Mouse (Mus musculus) forebrain, embryonic 11.5 days (tissue): ENCODE results near the gene Kcnh1. TPM values are rescaled to one million over a fixed set of nuclear protein-coding genes. Genes with fewer than 3 reads are reported as not detected.
A peak's percentile ranks its signal among the peaks of the same experiment; 100 is the strongest.

Experiments
- ATAC-seq: fragments of 200-750 bp; cut with Nextera tagmentation; replicated peaks from 2 replicates; pipeline ENCODE4 v1.8.0; 2017; ENCODE audit warnings: moderate TSS enrichment; ENCODE audit not compliant: low FRiP score
- DNase-seq: peaks from one replicate; pipeline ENCODE4 v3.0.0-alpha.2; 2017; ENCODE audit warnings: low spot score
- H3K27ac ChIP-seq: fragments of 300-500 bp; sonication (generic); 2 replicates; pipeline ENCODE4 v1.5.1; 2014; ENCODE audit warnings: low read depth, low read length
- H3K27me3 ChIP-seq: fragments of 300-500 bp; sonication (generic); 2 replicates; pipeline ENCODE4 v1.6.1; 2014; ENCODE audit warnings: mild to moderate bottlenecking, low read length, mixed read lengths; ENCODE audit not compliant: control insufficient read depth, insufficient read depth
- H3K36me3 ChIP-seq: fragments of 300-500 bp; sonication (generic); 2 replicates; pipeline ENCODE4 v1.6.1; 2014; ENCODE audit warnings: mild to moderate bottlenecking, low read length, moderate library complexity, mixed read lengths; ENCODE audit not compliant: control insufficient read depth, insufficient read depth
- H3K4me1 ChIP-seq: fragments of 300-500 bp; sonication (generic); replicated peaks from 2 replicates; pipeline ENCODE4 v1.6.1; 2014; ENCODE audit warnings: low read length, mixed read lengths; ENCODE audit not compliant: control insufficient read depth, insufficient read depth
- H3K4me2 ChIP-seq: fragments of 300-500 bp; sonication (generic); 2 replicates; pipeline ENCODE4 v1.6.1; 2014; ENCODE audit warnings: low read depth, mild to moderate bottlenecking, low read length, moderate library complexity, mixed read lengths; ENCODE audit not compliant: severe bottlenecking
- H3K4me3 ChIP-seq: fragments of 300-500 bp; sonication (generic); 2 replicates; pipeline ENCODE4 v1.5.1; 2014; ENCODE audit warnings: low read depth, low read length
- H3K9ac ChIP-seq: fragments of 300-500 bp; sonication (generic); 2 replicates; pipeline ENCODE4 v1.6.1; 2014; ENCODE audit warnings: low read length
- H3K9me3 ChIP-seq: fragments of 300-500 bp; sonication (generic); 2 replicates; pipeline ENCODE4 v1.6.1; 2016; ENCODE audit warnings: low read length, mixed read lengths; ENCODE audit not compliant: control insufficient read depth
- WGBS: fragments of 180-500 bp; shearing (Covaris S2); extraction: QIAGEN DNeasy Blood & Tissue Kit; methylation state at CpG from one replicate; pipeline ENCODE4 v1.1.7; 2014; 5-methylcytosine and 5-hydroxymethylcytosine counted together
- polyA plus RNA-seq: library from polyadenylated mRNA; unstranded; fragments of >200 nt; fragmentation: Nextera tagmentation; extraction: Ambion mirVana; gene quantifications from 2 replicates; pipeline ENCODE4 v1.2.1, GENCODE M21; 2014

Gene Kcnh1
- polyA plus RNA-seq, 1 experiment from 2014 or later = 0.35 TPM

DNA sequence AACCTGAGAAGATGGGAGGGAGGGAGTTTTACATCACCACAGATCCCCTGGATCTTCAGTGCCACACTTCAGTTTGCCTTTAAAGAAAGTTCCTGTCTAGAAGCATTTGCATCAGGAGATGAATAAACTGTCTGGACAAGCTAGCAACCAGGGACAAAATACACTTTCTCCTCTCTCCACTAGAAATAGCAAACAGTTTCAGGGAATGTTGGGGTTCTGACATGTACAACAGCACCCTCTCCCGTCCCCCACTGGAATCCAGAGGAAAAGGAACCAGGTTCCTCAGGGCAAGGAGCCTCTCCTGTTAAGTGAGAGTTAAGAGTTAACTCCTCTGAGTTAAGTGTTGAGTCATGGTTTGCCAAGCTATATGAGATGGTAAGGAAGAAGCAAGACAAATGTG is 356.3 kb downstream of the Kcnh1 start:
- H3K4me3 ChIP-seq = no peak overlapping the region
- WGBS = 35% methylated on average over 1 of the region's 1 CpGs
- H3K36me3 ChIP-seq = no peaks in the 10 kb centered on the region
- H3K4me1 ChIP-seq = no peaks in the 10 kb centered on the region
- ATAC-seq (no peak), DNase-seq (no peak)
- no peak overlapping the region for H3K9ac ChIP-seq
- no peaks in the 10 kb centered on the region for H3K27me3 ChIP-seq
- no peaks in the 10 kb centered on the region for H3K9me3 ChIP-seq
- H3K4me2 ChIP-seq = no peak overlapping the region
- no peak overlapping the region for H3K27ac ChIP-seq

- Histone ChIP-seq H3K9ac (no peak overlapping the region), H3K4me3 (no peak overlapping the region), H3K9me3 (no peaks in the 10 kb centered on the region), H3K4me2 (no peak overlapping the region), H3K4me1 (no peaks in the 10 kb centered on the region), H3K27me3 (no peaks in the 10 kb centered on the region), H3K27ac (no peak overlapping the region), H3K36me3 (no peaks in the 10 kb centered on the region)
- WGBS = 90% methylated on average over 3 of the region's 3 CpGs
- ATAC-seq = no peak
- DNase-seq = no peak
Observed at GRCm38 (mm10) chr1:192550561-192550960, 360.0 kb downstream of the Kcnh1 start.

GRCm38 (mm10) chr1:192555516-192555915 is 364.9 kb downstream of the Kcnh1 start:
- 88% methylated on average over 4 of the region's 4 CpGs for WGBS
- Histone ChIP-seq H3K27ac (no peak overlapping the region), H3K27me3 (no peaks in the 10 kb centered on the region), H3K9me3 (no peaks in the 10 kb centered on the region), H3K9ac (no peak overlapping the region), H3K4me2 (no peak overlapping the region), H3K4me3 (no peak overlapping the region), H3K4me1 (no peaks in the 10 kb centered on the region), H3K36me3 (no peaks in the 10 kb centered on the region)
- DNase-seq (no peak), ATAC-seq (no peak)

DNA sequence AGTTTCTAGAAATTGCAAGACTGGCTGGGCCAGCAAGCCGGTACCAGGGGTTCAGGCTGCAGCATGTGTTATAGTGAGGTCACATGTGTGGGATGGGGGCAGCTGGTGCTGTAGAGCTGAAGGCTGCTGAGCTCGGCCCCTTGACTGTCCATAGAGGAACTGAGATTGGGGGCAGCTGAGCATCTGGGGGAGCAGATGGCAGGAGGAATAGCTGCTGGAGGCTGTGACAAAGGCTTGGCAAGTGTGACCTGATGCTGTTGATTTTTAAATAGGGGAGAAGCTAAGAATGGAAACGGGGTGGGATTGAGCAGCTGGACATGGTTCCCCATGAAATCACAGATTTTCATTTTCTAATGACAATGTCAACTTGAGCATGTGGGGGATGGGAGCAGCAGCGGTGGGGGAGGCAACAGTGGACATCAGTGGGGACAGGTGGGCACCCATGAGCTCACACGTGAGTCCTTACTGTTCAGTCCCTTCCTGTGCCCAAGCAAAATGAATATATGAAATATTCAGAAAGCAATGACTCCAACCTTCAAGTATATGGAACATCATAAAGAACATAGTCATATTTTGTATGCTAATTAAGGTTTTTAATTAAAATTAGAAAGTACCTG is 367.5 kb downstream of the Kcnh1 start:
- 73% methylated on average over 5 of the region's 5 CpGs for WGBS
- DNase-seq = peak; percentile 55
- Histone ChIP-seq H3K9me3 (no peaks in the 10 kb centered on the region), H3K4me3 (no peak overlapping the region), H3K36me3 (no peaks in the 10 kb centered on the region), H3K27ac (no peak overlapping the region), H3K9ac (no peak overlapping the region), H3K4me2 (no peak overlapping the region), H3K4me1 (no peaks in the 10 kb centered on the region), H3K27me3 (no peaks in the 10 kb centered on the region)
- peak; percentile 67 for ATAC-seq

DNA sequence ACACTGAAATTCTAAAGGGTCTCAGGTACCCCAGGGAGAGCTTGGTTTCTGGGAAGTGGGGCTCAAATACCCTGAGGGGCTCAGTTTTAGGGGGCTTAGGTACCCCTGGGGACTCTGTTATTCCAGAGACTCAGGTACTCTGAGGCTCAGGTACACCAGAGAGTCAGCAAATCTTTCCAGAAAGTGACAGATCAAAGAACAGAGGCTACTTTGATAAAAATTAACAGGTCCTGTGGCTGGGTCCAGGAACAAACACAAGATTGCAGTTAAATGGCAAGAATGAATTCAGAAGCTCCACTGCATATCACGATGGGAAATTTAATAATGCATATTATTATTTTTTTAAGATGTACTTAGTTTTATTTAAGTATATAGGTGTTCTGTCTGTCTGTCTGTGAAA is 368.8 kb downstream of the Kcnh1 start:
- DNase-seq (no peak), ATAC-seq (no peak)
- H3K4me2 ChIP-seq = no peak overlapping the region
- WGBS = 91% methylated on average over 1 of the region's 1 CpGs
- H3K9me3 ChIP-seq = no peaks in the 10 kb centered on the region
- H3K9ac ChIP-seq = no peak overlapping the region
- no peak overlapping the region for H3K4me3 ChIP-seq
- no peaks in the 10 kb centered on the region for H3K36me3 ChIP-seq
- no peaks in the 10 kb centered on the region for H3K4me1 ChIP-seq
- no peak overlapping the region for H3K27ac ChIP-seq
- H3K27me3 ChIP-seq = no peaks in the 10 kb centered on the region

Other genes starting within 250 kb of the Kcnh1 start
- 0.92 and 1.6 TPM in 2 replicates for gene Rd3, start 213.4 kb upstream of the Kcnh1 start, polyA plus RNA-seq
- gene Traf5, start 98.2 kb upstream of the Kcnh1 start, polyA plus RNA-seq = 2.8 and 4.4 TPM in 2 replicates
- gene Rcor3, start 52.7 kb upstream of the Kcnh1 start, polyA plus RNA-seq = 17.4 and 18.1 TPM in 2 replicates